Mouse (Mus musculus) intestine, postnatal 0 days (tissue): ENCODE data around the gene Sec62. TPM values are rescaled to one million over a fixed set of nuclear protein-coding genes. Genes with fewer than 3 reads are reported as not detected.

Source experiments
- ATAC-seq: fragments of 200-750 bp; cut with Nextera tagmentation; 2 replicates; pipeline ENCODE4 v1.8.0; 2017; ENCODE audit warnings: mild to moderate bottlenecking, moderate TSS enrichment, moderate library complexity
- H3K27ac ChIP-seq: fragments of 300-500 bp; sonication (generic); 2 replicates; pipeline ENCODE4 v1.5.1; 2014; ENCODE audit warnings: mild to moderate bottlenecking, low read depth, low read length, moderate library complexity
- H3K27me3 ChIP-seq: fragments of 300-500 bp; sonication (generic); replicated peaks from 2 replicates; pipeline ENCODE4 v1.6.1; 2014; ENCODE audit warnings: low read length, mixed read lengths; ENCODE audit not compliant: control insufficient read depth, insufficient read depth
- H3K36me3 ChIP-seq: fragments of 300-500 bp; sonication (generic); 2 replicates; pipeline ENCODE4 v1.6.1; 2014; ENCODE audit warnings: mild to moderate bottlenecking, moderate library complexity; ENCODE audit not compliant: control insufficient read depth, insufficient read depth
- H3K4me1 ChIP-seq: fragments of 300-500 bp; sonication (generic); replicated peaks from 2 replicates; pipeline ENCODE4 v1.6.1; 2014; ENCODE audit warnings: antibody characterized with exemption, low read length, mixed read lengths; ENCODE audit not compliant: control insufficient read depth, insufficient read depth
- H3K4me2 ChIP-seq: fragments of 300-500 bp; sonication (generic); replicated peaks from 2 replicates; pipeline ENCODE4 v1.6.1; 2014; ENCODE audit warnings: low read depth, mild to moderate bottlenecking, moderate library complexity
- H3K4me3 ChIP-seq: fragments of 300-500 bp; sonication (generic); 2 replicates; pipeline ENCODE4 v1.5.1; 2014; ENCODE audit warnings: low read depth, low read length
- H3K9ac ChIP-seq: fragments of 300-500 bp; sonication (generic); 2 replicates; pipeline ENCODE4 v1.6.1; 2014; ENCODE audit warnings: mild to moderate bottlenecking, low read depth, low read length
- H3K9me3 ChIP-seq: fragments of 300-500 bp; sonication (generic); 2 replicates; pipeline ENCODE4 v1.6.1; 2016; ENCODE audit warnings: mixed run types; ENCODE audit not compliant: control insufficient read depth
- CTCF ChIP-seq: sonication (generic); IDR thresholded peaks from 2 replicates; pipeline ENCODE4 v1.5.1; 2016; ENCODE audit warnings: low read depth, mild to moderate bottlenecking, control low read depth, antibody characterized with exemption, moderate library complexity
- WGBS: fragments of 180-500 bp; shearing (Covaris S2); extraction: QIAGEN DNeasy Blood & Tissue Kit; methylation state at CpG from one replicate; pipeline ENCODE4 v1.1.7; 2014; 5-methylcytosine and 5-hydroxymethylcytosine counted together
- polyA plus RNA-seq: library from polyadenylated mRNA; unstranded; fragments of >200 nt; fragmentation: Nextera tagmentation; extraction: Ambion mirVana; gene quantifications from 2 replicates; pipeline ENCODE4 v1.2.1, GENCODE M21; 2015

The Sec62 gene
- 111 TPM in 2 replicates for polyA plus RNA-seq

- Histone ChIP-seq H3K4me2 (peak within 1 kb of the TSS; percentile 75), H3K36me3 (no peaks in the 10 kb centered on the region), H3K9me3 (no peaks in the 10 kb centered on the region), H3K27me3 (no peaks in the 10 kb centered on the region), H3K4me1 (no peaks in the 10 kb centered on the region), H3K4me3 (peak within 1 kb of the TSS; percentile 99), H3K27ac (peak within 1 kb of the TSS; percentile 91), H3K9ac (peak within 1 kb of the TSS; percentile 98)
- peak; percentile 21; the same call in 1 of the 2 replicates for TF ChIP-seq CTCF
- peak; percentile 95 for ATAC-seq
- WGBS = under 1% methylated on average over 57 of the region's 62 CpGs
These were observed at the start of gene Sec62 for GRCm38 (mm10) chr3:30792737-30793402. TSS of gene Sec62 (plus strand) at chr3:30792875.

DNA sequence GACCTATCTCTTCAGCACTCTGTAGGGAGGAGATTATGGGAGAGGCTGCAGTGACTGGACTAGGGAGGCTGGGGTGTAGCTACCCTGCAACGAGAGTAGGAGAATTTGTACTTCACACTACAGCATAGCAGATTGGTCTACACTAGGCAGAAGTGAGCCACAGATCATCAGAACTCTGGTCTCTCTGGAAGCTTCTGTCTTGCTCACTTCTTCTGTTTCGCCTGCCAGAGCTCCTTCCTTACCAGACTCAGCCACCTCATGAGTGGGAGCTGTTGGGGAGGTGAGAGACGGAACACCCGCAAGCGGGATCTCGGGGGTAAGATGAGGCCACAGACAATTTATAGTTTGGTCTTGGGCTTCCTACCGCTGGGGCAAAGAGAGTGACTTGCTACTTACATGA is 49.8 kb upstream of the Sec62 start:
- H3K27ac ChIP-seq = no peak overlapping the region

DNA sequence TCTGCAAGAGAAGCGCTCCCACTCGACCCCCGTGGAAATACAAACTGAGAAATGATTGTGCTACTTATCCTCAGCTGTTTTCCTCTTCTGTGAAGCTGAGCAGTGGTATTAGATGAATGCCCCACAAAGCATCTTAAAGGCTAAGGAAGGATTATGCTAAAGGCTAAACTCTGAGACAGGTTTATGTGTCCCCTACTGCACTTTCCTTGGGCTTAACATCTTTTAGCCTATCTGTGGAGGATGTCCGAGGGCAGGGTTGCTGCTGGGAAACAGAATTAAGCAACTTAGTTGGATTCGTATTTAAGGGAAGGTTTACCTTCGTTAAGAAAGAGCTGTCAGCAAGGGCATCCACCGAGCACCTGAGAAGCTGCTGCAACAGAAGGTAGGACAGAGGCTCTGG is 46.7 kb upstream of the Sec62 start, which contains the start of gene Samd7:
Gene Samd7, plus strand, starts transcription at position 288 of the 400 bp plus-strand sequence.
- no peaks in the 10 kb centered on the region for H3K9me3 ChIP-seq
- H3K27me3 ChIP-seq = no peaks in the 10 kb centered on the region
- ATAC-seq = no peak
- no peaks in the 10 kb centered on the region for H3K36me3 ChIP-seq
- 80% methylated on average over 7 of the region's 7 CpGs for WGBS
- no peaks in the 10 kb centered on the region for H3K4me1 ChIP-seq
- no peak within 1 kb of the TSS for H3K9ac ChIP-seq
- no peak within 1 kb of the TSS for H3K4me2 ChIP-seq
- no peak within 1 kb of the TSS for H3K4me3 ChIP-seq
- H3K27ac ChIP-seq = no peak within 1 kb of the TSS
- TF ChIP-seq CTCF = no peak

More for the DNA sequence above, 49.8 kb upstream of the Sec62 start:
- WGBS = 93% methylated on average over 7 of the region's 7 CpGs
- no peak for ATAC-seq
- Histone ChIP-seq H3K4me2 (no peak overlapping the region), H3K36me3 (no peaks in the 10 kb centered on the region), H3K27me3 (no peaks in the 10 kb centered on the region), H3K9ac (no peak overlapping the region), H3K4me3 (no peak overlapping the region), H3K9me3 (no peaks in the 10 kb centered on the region), H3K4me1 (no peaks in the 10 kb centered on the region)
- no peak for TF ChIP-seq CTCF

DNA sequence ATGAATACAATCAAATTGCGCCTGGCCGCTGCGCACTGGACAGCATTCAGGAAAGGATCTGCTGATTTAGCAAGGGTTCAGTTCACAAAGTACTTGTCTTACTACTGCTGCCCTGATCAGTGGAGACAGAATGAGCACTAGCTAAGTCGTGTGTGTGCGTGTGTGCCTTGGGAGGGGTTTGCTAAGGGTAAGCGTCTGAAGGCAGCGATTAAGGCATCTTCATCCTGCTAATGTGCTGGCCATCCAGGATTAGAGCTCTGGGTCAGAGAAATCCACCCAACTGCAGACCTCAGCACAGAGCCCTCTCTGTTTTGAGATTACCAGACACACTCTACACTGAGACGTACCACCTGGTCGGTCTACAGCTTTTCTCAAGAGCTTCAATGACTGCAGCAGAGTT is 44.4 kb upstream of the Sec62 start:
- Histone ChIP-seq H3K36me3 (no peaks in the 10 kb centered on the region), H3K27me3 (no peaks in the 10 kb centered on the region), H3K27ac (no peak overlapping the region), H3K9me3 (no peaks in the 10 kb centered on the region), H3K4me1 (no peaks in the 10 kb centered on the region), H3K9ac (no peak overlapping the region), H3K4me2 (no peak overlapping the region), H3K4me3 (no peak overlapping the region)
- no peak for ATAC-seq
- TF ChIP-seq CTCF = no peak
- WGBS = 68% methylated on average over 9 of the region's 9 CpGs

DNA sequence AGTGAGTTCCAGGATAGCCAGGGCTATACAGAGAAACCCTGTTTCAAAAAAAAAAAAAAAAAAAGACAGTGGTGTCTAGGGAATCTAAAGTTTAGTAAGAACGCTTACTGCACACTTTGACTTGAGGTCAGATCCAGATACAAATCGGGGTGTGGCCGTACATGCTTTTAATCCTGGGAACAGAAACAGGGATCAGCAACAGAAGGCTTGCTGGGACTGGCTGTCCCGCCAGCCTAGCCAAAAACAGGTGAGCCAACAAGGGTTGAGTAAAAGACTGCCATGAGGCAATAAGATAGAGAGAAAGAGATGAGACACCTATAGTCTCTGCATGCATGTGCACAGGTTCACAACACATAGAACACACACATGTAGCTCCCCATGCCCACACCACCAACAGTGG is 38.0 kb upstream of the Sec62 start:
- no peak for ATAC-seq
- H3K9me3 ChIP-seq = no peaks in the 10 kb centered on the region
- no peak overlapping the region for H3K9ac ChIP-seq
- H3K27me3 ChIP-seq = no peaks in the 10 kb centered on the region
- H3K4me1 ChIP-seq = no peaks in the 10 kb centered on the region
- no peak overlapping the region for H3K4me2 ChIP-seq
- no peak overlapping the region for H3K27ac ChIP-seq
- no peak overlapping the region for H3K4me3 ChIP-seq
- WGBS = 89% methylated on average over 4 of the region's 4 CpGs
- TF ChIP-seq CTCF = no peak
- H3K36me3 ChIP-seq = no peaks in the 10 kb centered on the region

- H3K36me3 ChIP-seq = no peaks in the 10 kb centered on the region
- H3K9me3 ChIP-seq = no peaks in the 10 kb centered on the region
- WGBS = 93% methylated on average over 4 of the region's 4 CpGs
- no peak overlapping the region for H3K9ac ChIP-seq
- no peak overlapping the region for H3K4me2 ChIP-seq
- TF ChIP-seq CTCF = no peak
- no peaks in the 10 kb centered on the region for H3K4me1 ChIP-seq
- no peak overlapping the region for H3K27ac ChIP-seq
- no peaks in the 10 kb centered on the region for H3K27me3 ChIP-seq
- no peak for ATAC-seq
- no peak overlapping the region for H3K4me3 ChIP-seq
These were observed 27.8 kb upstream of the Sec62 start for GRCm38 (mm10) chr3:30764877-30765276.
